Mouse (Mus musculus): ENCODE measurements at regions not wholly inside any gene's neighbourhood (a gene's known extent, or its start where the extent isn't known, plus 50 kb on each side); places are given as distances from the start of the nearest gene placed in this dataset.
A peak's percentile ranks its signal among the peaks of the same experiment; 100 is the strongest.

GRCm38 (mm10) chr13:58716584-58716983 is 89.8 kb upstream of the Ntrk2 start:
- ATAC-seq (ENCODE audit: low read depth) = no peak
- no peaks in the 10 kb centered on the region for H3K4me1 ChIP-seq (replicated peaks)

GRCm38 (mm10) chr13:58730500-58731105 is 75.8 kb upstream of the Ntrk2 start:
- H3K9ac ChIP-seq = no peak overlapping the region
- no peaks in the 10 kb centered on the region for H3K36me3 ChIP-seq
- H3K4me3 ChIP-seq = no peak overlapping the region
- H3K4me2 ChIP-seq = 0 out of 2 replicates have a peak overlapping the region, but pooled peaks have one; percentile 4
- H3K4me1 ChIP-seq (replicated peaks) = peaks cover 12% of the 10 kb centered on the region
- H3K9me3 ChIP-seq = no peaks in the 10 kb centered on the region
- peak; percentile 47; the same call in 1 of the 2 replicates for ATAC-seq (ENCODE audit: low read depth)
- H3K27ac ChIP-seq (replicated peaks) = no peak overlapping the region
- WGBS = 16% methylated on average over 6 of the region's 6 CpGs
- H3K27me3 ChIP-seq = no peaks in the 10 kb centered on the region

More at GRCm38 (mm10) chr13:58716584-58716983, 89.8 kb upstream of the Ntrk2 start:
- WGBS = 87% methylated on average over 1 of the region's 1 CpGs
- no peak overlapping the region for H3K27ac ChIP-seq (replicated peaks)
- no peak overlapping the region for H3K4me3 ChIP-seq
- no peaks in the 10 kb centered on the region for H3K9me3 ChIP-seq
- no peak overlapping the region for H3K9ac ChIP-seq
- H3K36me3 ChIP-seq = no peaks in the 10 kb centered on the region
- H3K4me2 ChIP-seq = no peak overlapping the region
- no peaks in the 10 kb centered on the region for H3K27me3 ChIP-seq

DNA sequence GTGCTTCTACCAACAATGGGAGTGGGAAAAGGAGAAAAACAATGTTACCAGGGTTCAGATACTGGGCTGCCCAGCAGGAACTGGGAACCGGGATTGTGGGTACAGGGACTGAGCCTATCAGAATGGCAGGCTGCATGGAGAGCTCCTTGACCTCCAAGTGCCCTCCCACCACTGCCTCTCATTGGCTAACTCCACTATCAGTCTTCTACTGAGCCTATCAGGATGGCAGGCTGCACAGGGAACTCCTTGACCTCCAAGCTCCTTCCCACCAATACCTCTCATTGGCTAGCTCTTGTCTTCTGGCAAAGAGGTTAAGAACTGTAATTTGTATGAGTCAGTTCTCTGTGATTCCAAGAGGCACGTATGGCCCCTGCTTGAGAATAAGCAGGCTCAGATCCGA is 73.6 kb upstream of the Ntrk2 start:
- 82% methylated on average over 3 of the region's 3 CpGs for WGBS
- Histone ChIP-seq H3K9ac (no peak overlapping the region), H3K4me1 (replicated peaks) (peaks cover 12% of the 10 kb centered on the region), H3K4me2 (no peak overlapping the region), H3K4me3 (no peak overlapping the region), H3K27me3 (no peaks in the 10 kb centered on the region), H3K27ac (replicated peaks) (no peak overlapping the region), H3K9me3 (no peaks in the 10 kb centered on the region), H3K36me3 (no peaks in the 10 kb centered on the region)
- no peak for ATAC-seq (ENCODE audit: low read depth)

DNA sequence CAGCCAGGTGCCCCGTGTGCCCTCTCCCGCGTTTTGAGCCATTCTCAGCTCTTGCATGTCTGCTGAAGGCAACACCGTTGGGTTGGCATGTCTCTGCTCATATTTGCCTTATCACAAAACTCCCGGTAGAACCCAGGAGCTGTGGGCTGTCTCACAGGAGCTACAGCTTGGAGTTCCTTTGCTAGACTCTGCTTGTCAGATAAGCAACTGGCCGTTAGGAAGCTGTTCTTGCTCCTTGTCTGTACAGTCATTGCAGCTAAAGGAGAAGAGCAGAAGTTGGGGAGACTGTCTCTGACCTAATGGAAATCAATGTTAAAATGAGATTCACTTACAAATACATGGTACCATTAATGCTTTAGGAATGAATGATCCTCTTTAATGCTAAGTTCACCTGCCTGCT is 72.8 kb upstream of the Ntrk2 start:
- Histone ChIP-seq H3K4me1 (replicated peaks) (peaks cover 12% of the 10 kb centered on the region), H3K9me3 (no peaks in the 10 kb centered on the region), H3K27me3 (no peaks in the 10 kb centered on the region), H3K9ac (no peak overlapping the region), H3K27ac (replicated peaks) (no peak overlapping the region), H3K36me3 (no peaks in the 10 kb centered on the region), H3K4me3 (no peak overlapping the region), H3K4me2 (no peak overlapping the region)
- ATAC-seq (ENCODE audit: low read depth) = no peak
- 87% methylated on average over 6 of the region's 6 CpGs for WGBS

DNA sequence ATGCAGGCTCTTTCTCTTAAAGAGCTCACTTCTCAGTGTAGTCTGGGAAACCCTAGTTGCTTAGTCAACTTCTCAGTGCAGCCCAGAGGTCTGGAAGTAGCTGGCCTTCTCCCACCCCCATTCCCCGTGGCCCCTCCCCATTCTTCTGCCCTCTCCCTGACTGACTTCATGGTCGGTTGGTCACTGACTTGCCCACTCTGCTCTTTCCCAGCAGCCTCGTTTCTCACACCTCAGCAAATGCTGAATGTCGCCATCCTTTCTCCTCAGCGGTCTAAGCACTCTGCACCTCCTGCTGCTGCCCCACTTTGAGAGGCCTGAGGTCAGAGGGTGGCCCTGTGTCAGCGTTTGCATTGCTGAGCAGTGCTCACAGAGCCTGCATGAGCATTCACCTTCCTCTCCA is 70.8 kb upstream of the Ntrk2 start:
- Histone ChIP-seq H3K4me2 (no peak overlapping the region), H3K36me3 (no peaks in the 10 kb centered on the region), H3K4me1 (replicated peaks) (peaks cover 7% of the 10 kb centered on the region), H3K4me3 (no peak overlapping the region), H3K27ac (replicated peaks) (no peak overlapping the region), H3K9me3 (no peaks in the 10 kb centered on the region), H3K9ac (no peak overlapping the region), H3K27me3 (no peaks in the 10 kb centered on the region)
- no peak for ATAC-seq (ENCODE audit: low read depth)
- 25% methylated on average over 6 of the region's 6 CpGs for WGBS

DNA sequence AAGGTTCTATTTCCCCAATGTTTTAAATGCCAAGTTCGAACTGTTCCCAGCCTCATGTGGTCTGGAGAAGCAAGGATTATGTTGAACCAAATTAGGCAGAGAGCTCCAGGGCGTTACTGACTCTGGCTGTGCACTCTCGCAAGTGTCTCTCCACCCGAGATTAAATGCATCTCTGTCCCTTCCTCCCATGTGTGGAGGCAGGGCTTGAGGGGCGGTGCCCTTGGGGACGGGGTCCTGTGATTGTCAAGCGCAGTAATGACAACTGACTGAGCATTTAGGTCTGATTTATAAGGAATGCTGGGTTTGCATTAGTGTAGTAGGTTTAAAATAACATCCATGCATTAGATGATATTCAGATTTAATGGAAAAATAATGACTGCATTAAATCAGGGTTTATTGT is 65.6 kb upstream of the Ntrk2 start:
- 52% methylated on average over 7 of the region's 7 CpGs for WGBS
- Histone ChIP-seq H3K4me3 (no peak overlapping the region), H3K4me2 (no peak overlapping the region), H3K27me3 (no peaks in the 10 kb centered on the region), H3K4me1 (replicated peaks) (peaks cover 6% of the 10 kb centered on the region; the same call in 1 of the 2 replicates), H3K9ac (no peak overlapping the region), H3K9me3 (no peaks in the 10 kb centered on the region), H3K36me3 (no peaks in the 10 kb centered on the region), H3K27ac (replicated peaks) (peak overlapping the region; percentile 38; the same call in 1 of the 2 replicates)
- peak; percentile 43; the same call in 1 of the 2 replicates for ATAC-seq (ENCODE audit: low read depth)

GRCm38 (mm10) chr13:58746056-58746455 is 60.3 kb upstream of the Ntrk2 start:
- no peak for ATAC-seq (ENCODE audit: low read depth)
- no peaks in the 10 kb centered on the region for H3K27me3 ChIP-seq
- no peak overlapping the region for H3K9ac ChIP-seq
- H3K4me2 ChIP-seq = no peak overlapping the region
- no peaks in the 10 kb centered on the region for H3K9me3 ChIP-seq
- H3K4me1 ChIP-seq (replicated peaks) = no peaks in the 10 kb centered on the region
- no peaks in the 10 kb centered on the region for H3K36me3 ChIP-seq
- no peak overlapping the region for H3K4me3 ChIP-seq
- WGBS = 76% methylated on average over 3 of the region's 3 CpGs
- no peak overlapping the region for H3K27ac ChIP-seq (replicated peaks)

- no peaks in the 10 kb centered on the region for H3K27me3 ChIP-seq
- H3K4me1 ChIP-seq (replicated peaks) = no peaks in the 10 kb centered on the region
- no peak for ATAC-seq (ENCODE audit: low read depth)
- no peaks in the 10 kb centered on the region for H3K9me3 ChIP-seq
- H3K4me3 ChIP-seq = no peak overlapping the region
- WGBS = 89% methylated on average over 6 of the region's 6 CpGs
- no peak overlapping the region for H3K27ac ChIP-seq (replicated peaks)
- no peaks in the 10 kb centered on the region for H3K36me3 ChIP-seq
- no peak overlapping the region for H3K4me2 ChIP-seq
- no peak overlapping the region for H3K9ac ChIP-seq
Observed at GRCm38 (mm10) chr13:58747685-58748084, 58.7 kb upstream of the Ntrk2 start.

- Histone ChIP-seq H3K9me3 (no peaks in the 10 kb centered on the region), H3K4me1 (replicated peaks) (no peaks in the 10 kb centered on the region), H3K4me3 (no peak overlapping the region), H3K27ac (replicated peaks) (no peak overlapping the region), H3K4me2 (no peak overlapping the region), H3K27me3 (no peaks in the 10 kb centered on the region), H3K9ac (no peak overlapping the region), H3K36me3 (no peaks in the 10 kb centered on the region)
- no peak for ATAC-seq (ENCODE audit: low read depth)
- WGBS = 67% methylated on average over 6 of the region's 6 CpGs
Observed at GRCm38 (mm10) chr13:58756125-58756524, 50.2 kb upstream of the Ntrk2 start.

Measured in neural tube, embryonic 13.5 days (tissue).